Mouse (Mus musculus): ENCODE data around the gene Snap91.

- TF ChIP-seq POLR2A (IDR thresholded peaks at IDR 0.05; ENCODE audit: insufficient read depth, low read depth, low read length) (no peak), CTCF (IDR thresholded peaks at IDR 0.05; ENCODE audit: insufficient read depth, low read depth, low read length) (no peak)
Measured at GRCm38 (mm10) chr9:86734357-86734756, 146.1 kb downstream of the Snap91 start.
